Mouse (Mus musculus): ENCODE data around the gene Pcbd2. TPM values are rescaled to one million over a fixed set of nuclear protein-coding genes. Genes with fewer than 3 reads are reported as not detected.

Pcbd2 gene
- total RNA-seq, 2 experiments from 2014 or later, result 30.3 to 48.2 TPM

DNA sequence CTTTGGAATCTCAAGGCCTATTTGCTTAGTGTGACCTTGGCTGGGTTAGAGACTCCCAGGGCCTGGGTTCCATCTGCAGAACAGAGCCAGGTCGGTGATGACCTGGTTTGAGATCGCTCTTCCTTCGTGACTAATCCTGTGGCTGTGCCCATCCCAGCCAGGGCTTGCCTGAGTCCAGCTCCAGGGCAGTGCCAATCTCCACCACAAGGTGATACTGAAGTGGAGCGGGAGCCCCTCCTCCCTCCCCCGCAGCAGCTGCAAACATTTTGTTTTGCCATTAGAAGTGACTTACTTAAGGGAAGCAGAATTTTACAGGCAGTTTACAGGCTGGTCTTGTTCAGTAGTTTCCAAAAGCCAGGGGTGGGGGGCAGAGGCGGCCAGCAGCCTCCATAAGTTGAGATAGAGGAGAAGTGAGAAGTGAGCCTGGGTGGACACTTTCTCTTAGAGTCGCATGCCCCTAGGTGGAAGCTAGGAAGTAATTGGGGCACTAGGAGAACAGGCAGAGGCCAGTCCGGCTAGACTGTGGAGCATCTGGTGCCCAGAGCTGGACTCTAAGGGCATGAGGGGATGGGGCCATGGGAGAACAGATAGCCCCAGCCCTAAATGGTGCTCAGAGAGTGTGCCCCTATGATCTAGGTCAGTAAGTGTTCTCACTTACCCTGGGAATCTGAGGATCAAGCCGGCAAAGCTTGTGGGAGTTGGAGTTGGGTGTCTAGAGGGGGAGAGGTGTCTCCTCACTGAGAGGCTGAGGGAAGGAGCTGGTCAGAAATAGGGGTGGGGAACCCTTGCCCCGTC, 97.2 kb downstream of the Pcbd2 start:
- peak; percentile 29; the same call in 1 of the 2 replicates for ATAC-seq (replicated peaks; ENCODE audit: poor library complexity, severe bottlenecking)

DNA sequence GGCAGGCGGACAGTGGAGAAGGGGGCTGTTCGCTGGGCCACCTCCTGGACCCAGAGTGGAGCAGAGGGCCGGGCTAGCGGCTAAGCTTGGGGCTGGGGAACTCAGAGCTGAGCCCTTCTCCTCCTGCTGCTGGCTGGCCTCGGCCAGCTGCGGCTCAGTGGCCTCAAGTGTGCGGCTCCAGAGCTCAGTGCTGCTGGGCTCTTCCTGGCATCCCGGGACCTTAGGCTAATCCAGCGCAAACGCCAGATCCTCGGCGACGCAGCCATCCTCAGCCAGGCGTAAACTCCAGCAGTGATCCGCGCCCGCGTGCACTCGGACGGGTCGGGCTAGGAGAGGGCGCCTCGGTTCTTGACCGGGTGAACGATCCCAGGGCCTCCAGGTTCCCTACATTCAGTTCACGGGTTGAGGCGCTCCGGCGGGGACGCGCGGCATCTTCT, 98.1 kb downstream of the Pcbd2 start:
- ATAC-seq (replicated peaks; ENCODE audit: poor library complexity, severe bottlenecking), result no peak

DNA sequence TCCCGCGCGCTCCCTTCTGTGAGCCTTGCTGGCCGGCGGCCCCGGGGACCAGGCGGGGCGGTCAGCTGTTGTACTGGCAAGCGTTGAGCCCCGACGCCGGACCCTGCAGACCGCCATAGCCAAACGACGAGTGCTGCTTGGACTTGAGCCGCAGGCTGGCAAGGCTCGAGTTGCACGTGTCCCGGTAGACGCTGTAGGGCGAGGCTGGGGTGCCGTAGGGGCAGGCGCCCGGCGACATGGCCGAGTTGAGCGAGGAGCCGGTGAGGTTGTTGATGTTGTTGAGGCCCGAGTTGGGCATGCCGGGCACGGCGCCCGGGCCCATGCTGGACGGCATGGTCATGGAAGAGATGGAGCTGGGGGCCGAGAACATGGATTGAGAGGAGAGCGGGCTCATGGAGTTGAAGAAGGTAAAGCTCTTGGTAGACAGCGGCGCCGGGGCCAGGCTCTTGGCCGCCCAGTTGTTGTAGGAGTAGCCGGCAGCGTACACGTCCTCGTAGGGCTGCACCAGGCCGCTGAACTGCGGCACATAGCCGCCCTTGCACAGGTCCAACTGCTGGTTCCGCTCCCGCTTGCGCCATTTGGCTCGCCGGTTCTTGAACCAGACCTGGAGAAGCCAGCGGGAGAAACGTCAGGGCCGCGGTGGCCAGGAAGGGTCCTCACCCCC, 99.0 kb downstream of the Pcbd2 start:
- ATAC-seq (replicated peaks; ENCODE audit: poor library complexity, severe bottlenecking), result no peak

Other genes with a start within 250 kb of the Pcbd2 start
- 0.19 and 1.4 TPM in 2 replicates for gene Dbn1, start 239.3 kb upstream of the Pcbd2 start, total RNA-seq (2014; fragmentation: Nextera tagmentation)
- 1.6 and 1.9 TPM in 2 replicates for gene Dbn1, start 239.3 kb upstream of the Pcbd2 start, total RNA-seq (2017)
- 10.2 and 23.3 TPM in 2 replicates for gene Pdlim7, start 213.7 kb upstream of the Pcbd2 start, total RNA-seq (2014; fragmentation: Nextera tagmentation)
- 4.1 and 5.7 TPM in 2 replicates for gene Pdlim7, start 213.7 kb upstream of the Pcbd2 start, total RNA-seq (2017)
- 26.2 and 59.4 TPM in 2 replicates for gene Dok3, start 198.1 kb upstream of the Pcbd2 start, total RNA-seq (2014; fragmentation: Nextera tagmentation)
- 32.7 and 40.6 TPM in 2 replicates for gene Dok3, start 198.1 kb upstream of the Pcbd2 start, total RNA-seq (2017)
- 54.4 and 69.5 TPM in 2 replicates for gene Ddx41, start 190.7 kb upstream of the Pcbd2 start, total RNA-seq (2014; fragmentation: Nextera tagmentation)
- gene Ddx41, start 190.7 kb upstream of the Pcbd2 start, total RNA-seq (2017), result 73.7 and 81.8 TPM in 2 replicates
- 36.0 and 59.5 TPM in 2 replicates for gene Fam193b, start 156.2 kb upstream of the Pcbd2 start, total RNA-seq (2014; fragmentation: Nextera tagmentation)
- 28.4 and 31.9 TPM in 2 replicates for gene Fam193b, start 156.2 kb upstream of the Pcbd2 start, total RNA-seq (2017)
- gene Tmed9, start 153.6 kb upstream of the Pcbd2 start, total RNA-seq (2014; fragmentation: Nextera tagmentation), result 117 and 127 TPM in 2 replicates
- gene Tmed9, start 153.6 kb upstream of the Pcbd2 start, total RNA-seq (2017), result 229 and 241 TPM in 2 replicates
- 10.8 and 15.3 TPM in 2 replicates for gene B4galt7, start 127.5 kb upstream of the Pcbd2 start, total RNA-seq (2014; fragmentation: Nextera tagmentation)
- 14.0 and 18.1 TPM in 2 replicates for gene B4galt7, start 127.5 kb upstream of the Pcbd2 start, total RNA-seq (2017)
- gene Caml, start 104.4 kb upstream of the Pcbd2 start, total RNA-seq (2014; fragmentation: Nextera tagmentation), result 33.9 and 46.9 TPM in 2 replicates
- 33.0 and 49.9 TPM in 2 replicates for gene Caml, start 104.4 kb upstream of the Pcbd2 start, total RNA-seq (2017)
- 57.5 and 73.9 TPM in 2 replicates for gene Ddx46, start 92.3 kb upstream of the Pcbd2 start, total RNA-seq (2014; fragmentation: Nextera tagmentation)
- 113 and 128 TPM in 2 replicates for gene Ddx46, start 92.3 kb upstream of the Pcbd2 start, total RNA-seq (2017)
- gene B230219D22Rik, start 34.2 kb upstream of the Pcbd2 start, total RNA-seq (2014; fragmentation: Nextera tagmentation), result 49.1 and 59.0 TPM in 2 replicates
- 31.0 and 39.0 TPM in 2 replicates for gene B230219D22Rik, start 34.2 kb upstream of the Pcbd2 start, total RNA-seq (2017)
- gene Txndc15, start 12.7 kb upstream of the Pcbd2 start, total RNA-seq (2014; fragmentation: Nextera tagmentation), result 19.7 and 34.3 TPM in 2 replicates
- 52.1 and 53.5 TPM in 2 replicates for gene Txndc15, start 12.7 kb upstream of the Pcbd2 start, total RNA-seq (2017)
- gene Catsper3, start 57.2 kb downstream of the Pcbd2 start, total RNA-seq (2014; fragmentation: Nextera tagmentation), result not detected in 2 replicates
- not detected in 2 replicates for gene Catsper3, start 57.2 kb downstream of the Pcbd2 start, total RNA-seq (2017)
- gene Pitx1, start 108.8 kb downstream of the Pcbd2 start, total RNA-seq (2014; fragmentation: Nextera tagmentation), result not detected in 2 replicates
- gene Pitx1, start 108.8 kb downstream of the Pcbd2 start, total RNA-seq (2017), result not detected in 2 replicates

Measured in granulocyte monocyte progenitor cell, adult 5-6 weeks (primary cell).